Mouse (Mus musculus) cerebellum, postnatal 4 days (tissue): ENCODE data around the gene Plcb1.

Source experiments
- DNase-seq, 2 experiments: peaks; one replicate each; pipeline ENCODE4 v3.0.0; 2022; ENCODE audit warnings: low spot score in 2 of 2, mixed read lengths in 1 of 2

Gene Plcb1

DNA sequence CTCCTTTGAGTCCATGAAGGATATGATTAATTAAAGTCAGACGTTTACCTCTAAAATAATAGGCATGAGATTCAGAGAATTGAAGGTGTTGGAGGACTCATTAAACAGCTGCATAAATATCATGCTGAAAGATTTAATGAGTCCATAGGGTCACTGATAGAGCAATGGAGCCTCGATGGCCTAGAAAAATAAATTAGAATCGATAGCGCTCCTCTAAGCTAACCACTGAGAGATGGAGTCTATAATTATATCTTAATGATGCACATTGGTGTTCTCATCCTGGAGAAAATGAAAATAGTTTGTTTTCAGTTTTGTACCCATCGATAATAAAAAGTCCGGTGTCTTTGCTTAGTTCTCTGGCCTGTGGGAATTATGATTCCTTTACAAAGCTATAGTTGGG lies 617.5 kb downstream of the Plcb1 start:
- no peak for DNase-seq

DNA sequence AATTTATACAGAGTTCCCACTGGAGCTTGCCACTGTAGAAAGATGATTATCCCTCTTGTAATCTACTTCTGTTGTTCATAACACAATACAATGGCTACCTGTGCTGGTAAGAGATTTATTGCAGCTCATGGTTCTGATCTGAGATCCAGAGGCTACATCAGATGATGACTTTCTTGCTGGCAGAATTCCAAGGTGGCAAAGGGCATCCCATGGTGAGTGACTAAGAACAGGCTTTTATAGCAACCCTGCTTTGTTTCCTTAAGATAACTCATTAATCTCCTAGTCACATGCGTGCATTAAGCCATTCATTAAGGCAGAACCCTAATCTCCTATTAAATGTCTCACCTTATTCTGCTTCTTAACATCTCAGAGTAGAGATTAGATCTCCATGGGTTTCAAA lies 618.2 kb downstream of the Plcb1 start:
- no peak for DNase-seq

DNA sequence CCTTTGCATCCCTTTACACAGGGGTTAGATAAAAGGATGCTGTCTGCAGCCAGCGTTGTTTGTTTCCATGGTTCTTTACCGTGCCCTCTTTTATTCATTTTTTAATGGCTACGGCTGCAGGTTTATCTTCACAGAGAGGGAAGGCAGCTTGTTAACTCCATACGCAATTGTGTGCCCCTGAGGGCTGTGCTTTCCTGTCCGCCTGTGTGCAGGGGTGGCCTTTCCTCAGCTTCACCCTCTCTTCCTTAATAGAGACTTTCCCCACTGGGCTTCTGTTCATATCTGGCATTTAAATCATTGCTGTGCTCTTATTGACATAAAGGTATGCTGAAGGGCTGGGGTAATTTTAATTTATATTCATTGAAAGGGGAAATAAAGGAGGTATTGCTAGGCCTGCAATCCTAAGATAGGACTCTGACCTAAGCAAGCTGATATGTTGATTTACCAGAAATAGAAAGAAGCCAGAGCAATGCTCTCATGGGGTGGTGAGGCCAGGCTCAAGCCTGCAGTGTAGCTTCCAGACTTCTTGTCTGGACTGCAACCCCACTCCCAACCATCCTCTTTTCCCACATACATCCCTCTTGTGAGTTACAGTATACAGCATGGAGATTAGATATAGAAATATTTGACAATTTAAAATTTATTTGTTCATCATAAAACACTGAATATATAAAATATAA lies 623.7 kb downstream of the Plcb1 start:
- no peak for DNase-seq

DNA sequence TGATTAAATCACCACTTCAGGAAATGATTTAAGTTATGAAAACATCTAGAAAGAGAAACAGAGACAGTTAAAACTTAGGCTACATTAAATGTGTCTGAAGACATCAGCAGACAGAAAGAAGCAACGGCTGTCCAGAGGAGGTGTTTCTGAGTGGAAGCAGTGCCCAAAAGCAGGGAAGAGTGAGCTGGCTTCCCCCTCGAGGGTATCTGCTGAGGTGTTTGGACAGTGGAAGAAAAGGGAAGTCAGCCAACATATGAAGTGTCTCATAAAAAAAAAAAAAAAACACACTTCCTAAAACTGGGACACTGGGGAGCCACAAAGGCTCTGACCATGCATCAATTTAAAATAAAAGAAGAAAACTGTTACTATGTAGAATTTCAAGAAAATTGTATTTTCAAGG lies 625.8 kb downstream of the Plcb1 start:
- no peak for DNase-seq

DNA sequence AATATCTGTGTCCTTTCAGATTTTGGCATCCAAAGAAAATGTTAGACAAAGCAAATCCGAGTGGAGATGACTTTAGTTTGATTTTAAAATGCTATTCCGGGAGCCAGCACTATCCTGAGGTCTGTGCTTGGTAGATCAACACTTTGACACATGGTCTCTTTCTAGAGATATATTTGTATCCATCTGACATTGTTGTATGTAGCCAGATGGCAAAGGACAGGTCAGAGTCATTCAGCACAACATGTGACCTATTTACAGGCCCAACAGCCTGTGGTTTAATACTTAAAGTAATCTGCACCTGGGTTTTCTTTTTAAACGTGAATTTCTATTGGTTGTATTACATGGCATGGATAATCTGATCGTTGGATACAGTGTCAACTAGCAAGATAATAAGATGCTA lies 629.3 kb downstream of the Plcb1 start:
- DNase-seq, result no peak

DNA sequence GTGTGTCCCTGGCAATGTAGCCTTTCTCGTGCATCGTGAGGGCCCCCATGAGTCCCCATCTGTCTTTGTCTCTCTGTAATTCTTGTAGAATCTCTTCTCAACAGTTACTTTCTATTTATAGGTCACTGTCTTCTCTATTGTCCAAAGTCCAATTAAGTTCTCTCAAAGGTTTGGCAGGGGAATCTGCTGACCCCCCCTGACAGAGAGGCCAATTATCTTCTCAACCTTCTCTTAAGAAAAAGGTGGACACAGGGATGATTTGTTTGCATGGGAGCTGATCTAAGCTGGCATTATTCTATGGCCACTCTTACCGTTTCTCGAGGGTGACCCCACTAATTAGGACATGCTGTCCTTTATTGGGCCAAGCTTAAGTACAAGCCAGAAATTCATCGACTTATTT lies 633.4 kb downstream of the Plcb1 start:
- no peak for DNase-seq

DNA sequence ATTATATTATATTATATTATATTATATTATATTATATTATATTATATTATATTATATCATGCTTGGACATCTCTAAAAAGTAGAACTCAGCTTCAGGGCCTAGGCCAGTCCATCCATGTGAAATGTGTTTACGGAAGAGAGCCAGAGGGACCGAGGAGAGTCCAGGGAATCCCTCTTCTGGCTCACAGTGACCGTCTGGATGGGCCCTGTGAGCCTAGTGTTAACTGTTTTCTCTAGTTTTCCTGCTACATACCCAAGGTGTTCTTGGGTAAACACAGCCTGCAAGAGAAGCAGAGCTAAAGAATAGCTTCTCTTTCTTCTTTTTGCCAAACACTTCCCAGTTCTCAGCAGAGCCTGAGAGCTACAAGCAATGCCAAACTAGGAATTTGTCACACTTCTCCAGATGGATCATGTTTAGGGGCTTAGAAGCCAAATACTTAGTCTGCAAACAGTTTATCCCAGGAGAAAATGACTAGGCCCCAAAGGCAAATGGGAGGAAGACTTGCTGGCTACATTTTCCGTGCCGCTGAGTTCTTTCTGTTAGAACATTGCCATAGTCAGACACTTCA lies 649.2 kb downstream of the Plcb1 start:
- DNase-seq, result no peak

DNA sequence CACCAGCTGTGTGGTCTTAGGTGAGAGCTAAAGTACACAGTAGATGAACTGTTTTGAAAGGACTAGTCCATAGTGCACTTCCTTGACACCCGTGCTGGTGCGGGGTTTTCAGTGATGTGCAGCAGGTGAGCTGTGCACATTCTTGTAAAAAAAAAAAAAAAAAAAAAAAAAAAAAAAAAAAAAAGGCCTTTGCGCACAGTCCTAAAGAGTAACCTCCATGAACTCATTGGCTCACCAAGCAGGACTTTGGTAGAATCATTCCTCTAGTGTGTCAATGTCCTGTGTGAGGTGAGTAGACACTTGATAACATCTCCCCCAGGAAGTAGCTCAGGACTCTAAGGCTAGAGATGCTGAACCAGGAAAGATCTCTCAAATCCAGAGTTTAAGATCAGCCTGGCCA lies 653.2 kb downstream of the Plcb1 start:
- DNase-seq, result no peak

DNA sequence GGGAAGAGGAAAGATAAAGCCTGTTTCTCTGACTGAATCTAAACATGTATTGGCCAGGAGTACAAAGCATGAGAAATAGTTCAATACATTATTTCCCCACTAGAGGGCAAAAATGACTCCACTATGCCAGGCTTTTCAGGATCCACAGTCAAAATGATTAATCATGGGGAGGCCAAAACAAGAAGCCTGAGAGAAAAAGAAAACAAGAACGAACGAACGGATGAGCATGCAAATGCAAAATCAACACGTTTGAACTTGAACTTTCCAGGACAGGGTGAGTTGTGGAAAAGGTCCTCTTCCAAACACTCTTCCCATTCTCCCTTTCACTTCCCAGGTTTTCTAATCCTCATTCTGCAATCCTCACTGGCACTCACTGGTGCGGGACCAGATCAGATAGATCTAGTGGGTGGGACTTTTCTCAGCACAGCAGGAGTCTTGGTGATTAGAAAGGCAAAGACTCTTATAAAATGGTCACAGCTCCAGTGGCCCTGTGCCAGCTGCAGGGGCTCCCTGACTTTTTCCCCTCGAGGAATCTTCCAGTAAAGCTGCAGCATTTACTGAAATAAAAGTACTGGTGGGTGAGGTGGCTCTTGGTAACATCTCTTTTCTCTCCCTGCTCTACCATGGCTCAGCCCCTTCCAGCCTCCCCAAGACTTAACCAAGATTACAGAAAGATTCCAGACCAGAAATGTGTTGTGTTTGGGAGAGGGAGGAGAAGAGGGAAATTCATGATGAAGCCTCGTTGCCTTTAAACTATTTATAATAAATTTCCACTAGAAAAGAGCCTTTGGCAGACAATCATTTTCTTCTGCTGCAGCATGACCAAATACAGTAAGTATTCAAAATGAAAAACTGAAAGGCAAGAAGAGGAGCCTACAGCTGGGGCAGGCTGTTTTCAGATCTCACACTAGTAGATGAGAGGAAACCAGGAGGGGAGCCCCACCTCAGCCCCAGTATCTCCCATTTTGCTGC lies 654.0 kb downstream of the Plcb1 start:
- DNase-seq, result no peak

DNA sequence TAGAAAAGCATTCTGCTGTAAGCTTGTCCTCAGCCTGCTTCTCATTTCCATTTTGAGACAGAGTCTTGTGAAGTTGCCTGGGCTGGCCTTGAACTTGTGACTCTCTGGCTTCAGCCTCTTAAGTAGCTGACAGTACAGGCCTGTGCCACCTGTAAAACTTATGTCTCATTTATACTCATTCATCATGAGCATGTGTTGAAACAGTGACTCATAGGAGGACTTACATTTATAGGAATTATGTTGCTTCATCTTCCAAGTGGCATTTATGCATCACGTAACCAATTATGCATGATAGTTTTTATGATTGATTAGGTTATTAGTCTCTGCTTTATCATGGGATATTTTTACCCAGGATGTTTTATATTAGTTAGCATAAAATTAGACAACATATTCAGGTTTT lies 667.7 kb downstream of the Plcb1 start:
- no peak for DNase-seq

DNA sequence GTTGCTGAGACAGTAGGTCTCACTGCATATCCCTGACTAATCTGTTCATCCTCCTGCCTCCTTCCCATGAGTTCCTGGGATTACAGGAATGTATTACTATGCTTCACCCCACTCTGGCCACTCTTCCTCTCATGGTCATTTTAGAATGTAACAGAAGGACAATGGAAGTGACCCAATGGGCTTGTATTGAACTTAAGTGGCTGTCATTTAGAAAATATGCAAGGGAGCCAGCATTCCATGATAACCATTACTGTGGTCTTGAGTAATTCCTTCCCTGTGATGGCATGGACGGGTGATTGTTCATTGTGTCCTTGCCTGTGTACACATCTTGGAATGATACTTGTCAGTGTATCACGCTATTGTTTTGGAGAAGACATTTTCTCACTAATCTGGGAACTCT lies 668.1 kb downstream of the Plcb1 start:
- no peak for DNase-seq

DNA sequence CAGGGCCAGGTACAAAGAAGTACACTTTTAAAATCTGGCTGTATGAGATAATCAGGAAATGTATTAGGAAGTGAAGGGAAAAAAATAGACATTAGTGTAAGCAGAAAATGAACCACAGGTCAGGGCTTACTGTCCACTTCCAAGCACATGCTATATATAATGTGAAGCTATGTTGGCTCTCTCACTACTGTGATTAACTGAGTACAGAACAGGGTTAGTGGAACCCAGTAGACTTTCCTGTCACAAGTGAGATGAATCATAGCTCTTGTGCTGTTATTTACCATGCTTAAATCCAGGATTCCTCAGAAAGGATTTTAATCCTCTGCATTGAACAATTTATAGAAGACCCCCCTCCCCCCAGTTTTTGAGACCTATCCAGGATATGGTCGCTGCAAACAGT lies 668.6 kb downstream of the Plcb1 start:
- no peak for DNase-seq

DNA sequence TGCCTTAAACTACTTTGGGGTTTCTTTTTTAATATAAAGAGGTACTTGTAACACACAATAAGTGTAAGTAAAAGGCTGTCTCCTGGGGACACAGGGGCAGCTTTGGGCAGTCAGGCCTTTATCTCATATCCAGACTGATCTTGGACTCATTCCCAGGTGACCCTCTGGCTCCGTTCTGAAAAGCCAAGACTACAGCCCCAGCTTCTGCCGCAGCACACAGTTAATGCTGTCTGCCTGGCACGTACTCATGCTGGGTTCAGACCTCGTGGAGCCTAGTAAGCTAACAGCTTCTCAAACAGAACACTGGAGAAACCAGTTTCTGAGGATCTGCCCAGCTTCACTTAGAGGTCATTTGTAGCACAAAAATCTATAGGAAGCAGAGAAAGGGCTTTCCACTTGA lies 682.0 kb downstream of the Plcb1 start:
- DNase-seq, result peak in 1 of 2 experiments; percentile 21

DNA sequence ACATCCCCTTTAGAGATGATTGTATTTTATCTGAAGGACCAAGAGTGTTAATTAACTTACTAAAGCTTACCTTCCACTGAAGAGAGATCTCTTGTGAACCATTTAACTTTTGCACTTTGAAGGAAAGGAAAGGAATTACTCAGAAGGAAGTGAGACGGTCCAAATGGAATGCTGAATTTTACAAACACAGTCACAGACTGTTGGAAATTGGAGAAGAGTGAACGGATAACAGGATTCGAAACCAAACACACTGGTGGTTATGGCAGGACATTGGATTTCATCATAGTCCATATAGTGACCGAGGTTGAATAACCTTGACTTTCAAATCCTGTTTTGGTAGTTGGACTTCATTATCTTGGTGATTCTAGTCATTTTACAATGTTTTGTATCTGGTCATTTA lies 688.2 kb downstream of the Plcb1 start:
- no peak for DNase-seq

DNA sequence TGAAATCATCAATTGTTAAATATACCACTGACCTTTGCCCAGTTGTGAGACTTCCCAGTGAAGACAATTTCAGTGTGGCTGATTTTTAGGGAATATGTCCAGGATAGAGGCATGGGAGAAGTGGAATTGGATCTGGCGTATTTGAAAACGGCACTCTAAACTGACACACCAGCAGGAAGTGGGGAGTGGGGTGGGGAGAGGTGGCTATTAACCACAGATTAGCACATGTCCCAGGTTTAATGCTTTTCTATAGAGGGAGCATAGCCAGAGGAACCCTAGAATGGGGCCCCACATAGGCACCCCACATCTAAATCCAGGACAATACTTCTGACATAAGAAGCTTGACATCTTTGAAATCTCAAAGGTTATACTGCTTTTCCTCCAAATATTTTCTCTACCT lies 699.4 kb downstream of the Plcb1 start:
- DNase-seq, result no peak

DNA sequence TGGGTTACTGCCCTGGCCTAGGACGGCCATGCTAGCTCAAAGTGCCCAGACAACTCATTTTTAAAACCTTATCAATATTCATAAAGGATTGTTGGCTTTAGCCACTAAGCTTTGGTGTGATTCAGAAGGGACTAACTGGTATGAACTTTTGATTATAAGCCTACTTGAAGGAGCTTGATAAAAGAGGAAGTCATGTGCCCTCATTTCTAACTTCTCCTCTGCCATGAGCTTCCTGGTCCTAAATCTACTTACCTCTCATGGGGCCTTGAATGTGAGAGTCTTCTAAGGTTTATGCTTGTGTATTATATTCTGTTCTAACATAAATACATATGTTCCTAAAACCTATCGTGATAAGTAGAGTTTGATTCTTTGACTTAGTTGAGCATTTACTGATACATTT lies 702.4 kb downstream of the Plcb1 start:
- no peak for DNase-seq

DNA sequence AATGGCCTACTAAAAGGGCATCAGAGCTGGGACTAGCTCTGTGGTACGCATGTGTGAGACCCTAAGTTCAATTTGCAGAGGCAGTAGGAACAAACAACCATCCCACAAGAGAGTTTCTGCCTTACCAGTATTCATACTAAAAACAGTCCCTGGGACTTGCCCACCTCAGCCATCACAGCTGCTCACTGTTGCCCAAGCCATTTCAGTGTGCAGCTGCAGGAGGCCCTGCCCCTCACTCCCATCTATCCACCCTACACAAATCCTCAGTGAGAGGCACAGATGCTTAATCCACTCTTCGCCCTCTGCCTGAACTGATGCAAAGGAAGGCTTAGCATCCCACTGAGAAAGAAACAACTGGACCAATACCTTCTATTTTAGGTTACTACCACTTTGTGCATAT lies 703.3 kb downstream of the Plcb1 start:
- DNase-seq, result no peak

DNA sequence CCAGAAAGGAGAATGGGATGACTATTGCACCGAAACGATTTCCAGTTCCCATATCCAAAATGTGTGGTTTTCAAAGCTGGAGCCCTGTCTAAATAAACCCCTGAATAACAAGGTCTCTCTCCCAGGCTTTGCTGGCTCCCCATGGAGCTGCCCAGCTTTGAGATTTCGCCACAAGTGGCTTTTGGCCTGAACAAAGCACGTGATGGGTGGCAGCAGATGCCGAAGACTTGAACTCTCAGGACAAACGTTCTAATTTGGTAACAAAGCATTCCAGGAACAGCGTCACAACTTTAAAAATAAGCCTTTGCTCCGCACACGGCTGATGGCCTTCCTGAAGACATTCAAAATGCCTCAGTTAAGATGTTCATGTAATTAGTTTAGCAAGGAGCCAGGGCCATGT lies 706.9 kb downstream of the Plcb1 start:
- no peak for DNase-seq

DNA sequence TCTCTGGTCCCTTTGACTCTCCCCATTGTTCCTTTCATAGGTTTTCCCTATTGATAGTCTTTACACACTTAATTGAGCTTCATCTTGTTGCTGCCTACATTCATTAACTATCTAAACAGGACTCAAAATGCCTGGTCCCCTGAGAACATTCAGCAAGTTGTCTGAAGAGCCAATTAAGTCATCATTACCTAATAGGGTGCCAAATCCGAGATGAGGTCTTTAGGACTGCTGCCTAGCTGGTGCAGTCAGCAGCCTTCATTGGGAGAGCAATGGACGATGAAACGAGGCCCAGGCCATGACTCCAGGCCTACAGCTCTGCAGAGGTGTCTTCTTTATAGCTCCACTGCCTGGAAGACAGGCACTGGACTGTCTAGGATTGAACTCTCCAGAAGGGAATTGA lies 710.7 kb downstream of the Plcb1 start:
- DNase-seq, result no peak

DNA sequence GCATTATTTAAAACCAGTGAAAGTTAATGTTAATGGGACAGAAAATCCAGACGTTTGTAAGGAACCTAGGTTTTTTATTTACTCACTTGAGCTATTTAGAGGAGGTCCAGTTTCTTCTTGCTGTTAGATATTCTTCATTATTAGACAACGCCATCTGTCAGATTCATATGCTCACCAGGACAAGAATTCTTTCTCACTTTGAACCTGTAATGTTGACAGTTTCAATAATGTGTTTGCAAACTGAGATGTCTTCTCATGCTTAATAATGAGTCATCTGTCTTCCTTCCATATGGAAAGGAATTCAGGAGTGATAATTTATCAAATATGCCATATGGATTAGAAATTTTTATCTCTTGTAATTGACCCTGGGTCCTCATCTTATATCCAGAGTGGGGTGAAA lies 711.4 kb downstream of the Plcb1 start:
- no peak for DNase-seq

DNA sequence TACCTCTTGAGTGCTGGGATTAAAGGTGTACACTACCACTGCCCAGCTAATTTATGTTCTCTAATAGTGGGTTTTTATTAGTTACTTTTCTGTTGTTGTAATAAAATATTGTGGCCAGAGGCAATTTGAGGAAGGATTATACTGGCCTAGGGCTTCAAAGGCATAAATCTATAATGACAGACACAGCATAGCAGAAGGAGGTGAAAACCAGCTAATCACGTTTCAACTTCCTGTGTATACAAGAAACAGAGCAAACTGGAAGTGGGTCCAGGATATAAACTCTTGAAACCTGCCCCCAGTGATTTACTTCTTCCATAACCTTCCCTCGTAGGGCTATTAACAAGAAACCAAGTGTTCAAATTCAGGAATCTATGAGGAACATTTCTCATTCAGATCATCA lies 715.0 kb downstream of the Plcb1 start:
- DNase-seq, result no peak

DNA sequence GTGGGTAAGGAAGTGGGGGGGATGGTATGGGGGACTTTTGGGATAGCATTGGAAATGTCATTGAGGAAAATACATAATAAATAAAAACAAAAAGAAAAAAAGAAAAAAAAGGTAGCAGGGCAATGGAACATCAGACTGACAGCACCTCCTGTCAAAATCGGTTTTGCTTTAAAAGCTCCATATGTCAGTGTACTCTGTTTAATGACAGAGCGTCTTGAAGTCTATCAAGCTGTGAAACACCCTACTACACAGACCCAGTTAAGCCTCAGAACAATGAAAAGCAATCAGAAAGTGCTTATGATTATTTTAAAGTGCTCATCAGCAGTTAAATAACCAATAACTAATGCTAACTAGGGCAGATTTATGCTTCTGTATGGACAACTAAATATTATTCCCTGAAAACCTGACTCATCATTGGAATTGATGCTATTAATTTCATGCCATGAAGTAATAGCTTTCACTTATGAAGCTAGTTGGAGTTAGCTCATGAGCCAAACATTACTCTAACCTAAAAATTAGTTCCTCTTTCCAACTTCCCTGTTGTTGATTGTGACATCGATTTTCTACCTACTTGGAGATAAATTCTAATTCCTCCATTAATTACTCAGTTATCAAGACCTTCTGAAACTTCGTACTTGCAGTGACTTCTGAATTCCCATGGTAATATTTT lies 717.6 kb downstream of the Plcb1 start:
- DNase-seq, result no peak
